Mouse (Mus musculus) ES-Bruce4 (cell line): ENCODE measurements at regions not wholly inside any gene's neighbourhood (a gene's known extent, or its start where the extent isn't known, plus 50 kb on each side); places are given as distances from the start of the nearest gene placed in this dataset.

Experiments
- H3K27ac ChIP-seq: 2 replicates; pipeline ENCODE4 v1.5.1; 2012; ENCODE audit warnings: low read length, inconsistent platforms; ENCODE audit not compliant: insufficient read depth
- H3K27me3 ChIP-seq: 2 replicates; pipeline ENCODE4 v1.6.1; 2012; ENCODE audit warnings: mild to moderate bottlenecking, low read length, inconsistent platforms; ENCODE audit not compliant: control insufficient read depth, poor library complexity, insufficient read depth, severe bottlenecking
- H3K36me3 ChIP-seq: 2 replicates; pipeline ENCODE4 v1.6.1; 2012; ENCODE audit warnings: inconsistent platforms, mild to moderate bottlenecking, low read length, moderate library complexity; ENCODE audit not compliant: control insufficient read depth, poor library complexity, insufficient read depth, severe bottlenecking
- H3K4me1 ChIP-seq: one replicate; pipeline ENCODE4 v1.8.1; 2011; ENCODE audit warnings: low read length; ENCODE audit not compliant: control insufficient read depth, insufficient read depth
- H3K4me3 ChIP-seq: 2 replicates; pipeline ENCODE4 v1.5.1; 2011; ENCODE audit warnings: low read depth, mild to moderate bottlenecking, low read length
- H3K9ac ChIP-seq: 2 replicates; pipeline ENCODE4 v1.6.1; 2012; ENCODE audit warnings: low read depth, mild to moderate bottlenecking, inconsistent platforms; ENCODE audit not compliant: poor library complexity, severe bottlenecking
- H3K9me3 ChIP-seq: replicated peaks from 2 replicates; pipeline ENCODE4 v1.6.1; 2012; ENCODE audit warnings: mild to moderate bottlenecking, low read length, inconsistent platforms; ENCODE audit not compliant: control insufficient read depth, poor library complexity, insufficient read depth, severe bottlenecking
- CTCF ChIP-seq: IDR thresholded peaks from one replicate; pipeline ENCODE4 v1.8.1; 2011; ENCODE audit warnings: low read depth, low read length
- EP300 ChIP-seq: IDR thresholded peaks from 2 replicates; pipeline ENCODE4 v1.6.1; 2011; ENCODE audit warnings: low read depth, low read length; ENCODE audit not compliant: insufficient read depth
- POLR2A ChIP-seq: IDR thresholded peaks from one replicate; pipeline ENCODE4 v1.8.1; 2011; ENCODE audit warnings: low read length; ENCODE audit not compliant: insufficient read depth

DNA sequence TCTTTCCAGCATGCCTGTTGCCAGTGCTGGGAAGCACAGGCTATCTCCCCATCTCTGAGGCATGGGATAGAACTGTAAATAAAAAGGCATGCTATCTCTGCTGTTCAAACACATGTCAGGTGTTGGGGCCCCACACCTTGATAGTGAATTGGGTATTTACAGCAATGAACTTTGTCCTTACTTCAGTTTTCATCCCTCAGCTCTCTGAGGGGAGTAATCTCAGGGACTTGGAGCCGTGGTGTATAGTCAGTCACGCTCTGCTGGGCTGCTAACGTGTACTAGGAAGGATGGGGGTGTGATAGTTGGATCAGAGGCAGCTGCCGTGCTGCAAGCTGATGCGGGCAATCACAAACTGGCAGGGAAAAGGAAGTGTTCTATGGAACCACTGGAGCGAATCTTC lies 91.5 kb upstream of the Prkg2 start:
- Histone ChIP-seq H3K4me1 (no peaks in the 10 kb centered on the region), H3K27ac (no peak overlapping the region), H3K9ac (no peak overlapping the region), H3K36me3 (no peaks in the 10 kb centered on the region), H3K4me3 (no peak overlapping the region), H3K27me3 (no peaks in the 10 kb centered on the region), H3K9me3 (no peaks in the 10 kb centered on the region)
- TF ChIP-seq CTCF (no peak), EP300 (no peak), POLR2A (no peak)

DNA sequence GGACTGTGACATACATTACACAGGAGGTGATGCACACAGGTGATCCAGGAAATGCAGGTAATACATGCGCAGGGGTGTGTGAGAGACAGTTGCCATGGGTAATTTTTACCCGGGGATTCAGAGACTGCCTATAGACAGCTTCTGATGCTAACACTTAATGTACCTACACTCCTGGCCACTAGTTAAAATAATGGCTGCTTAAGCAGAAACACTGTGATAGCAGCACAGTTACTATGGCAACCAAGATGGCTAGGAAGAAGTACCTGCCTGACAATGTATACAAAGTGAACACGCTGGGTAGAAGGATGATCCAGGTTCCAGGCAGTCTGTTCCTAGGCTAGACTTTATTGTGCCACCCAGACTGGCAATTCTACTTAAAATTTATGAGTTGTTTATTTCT lies 88.3 kb upstream of the Prkg2 start:
- Histone ChIP-seq H3K4me3 (no peak overlapping the region), H3K9me3 (no peaks in the 10 kb centered on the region), H3K36me3 (no peaks in the 10 kb centered on the region), H3K9ac (no peak overlapping the region), H3K4me1 (no peaks in the 10 kb centered on the region), H3K27ac (no peak overlapping the region), H3K27me3 (no peaks in the 10 kb centered on the region)
- no peak for TF ChIP-seq POLR2A
- TF ChIP-seq CTCF, result no peak
- no peak for TF ChIP-seq EP300

DNA sequence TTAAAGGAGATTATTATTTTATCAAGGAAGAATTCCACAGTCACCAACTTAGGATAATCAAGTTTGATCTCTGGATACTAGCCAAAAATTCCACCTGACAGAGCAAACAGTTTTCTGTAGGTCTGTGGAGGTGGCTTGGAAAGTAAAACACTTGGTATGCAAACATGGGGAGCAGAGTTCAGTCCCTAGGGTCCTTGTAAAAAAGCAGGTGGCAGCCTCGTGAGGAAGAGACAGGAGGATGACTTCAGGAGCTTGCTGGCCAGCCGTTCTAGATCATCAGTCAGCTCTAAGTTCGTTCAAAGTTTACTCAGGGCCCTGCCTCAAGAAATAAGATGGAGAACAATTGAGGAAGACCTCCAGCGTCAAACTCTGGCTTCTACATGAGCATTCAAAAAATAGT lies 74.6 kb upstream of the Prkg2 start:
- Histone ChIP-seq H3K36me3 (no peaks in the 10 kb centered on the region), H3K9ac (no peak overlapping the region), H3K4me1 (no peaks in the 10 kb centered on the region), H3K9me3 (no peaks in the 10 kb centered on the region), H3K4me3 (no peak overlapping the region), H3K27ac (no peak overlapping the region), H3K27me3 (no peaks in the 10 kb centered on the region)
- TF ChIP-seq POLR2A (no peak), EP300 (no peak), CTCF (no peak)

DNA sequence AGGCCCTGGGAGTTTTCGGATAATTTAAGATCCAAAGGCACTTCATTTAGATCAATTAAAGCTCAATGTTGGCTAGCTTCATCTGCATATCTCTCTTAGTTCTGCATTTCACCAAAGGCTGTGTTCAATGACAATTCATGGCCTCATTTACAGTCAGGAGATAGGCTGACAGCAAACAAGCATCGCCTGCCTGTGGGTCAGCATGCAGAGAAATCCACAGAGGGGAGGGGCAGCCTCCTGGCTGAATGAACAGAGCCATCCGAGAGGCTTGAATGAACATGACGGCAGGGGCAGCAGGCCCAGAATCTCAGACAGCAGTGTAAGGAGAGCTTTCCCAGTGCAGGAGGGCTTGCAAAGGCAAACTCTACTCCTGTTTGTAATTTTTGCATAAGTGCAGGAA lies 74.1 kb upstream of the Prkg2 start:
- no peak for TF ChIP-seq EP300
- TF ChIP-seq CTCF, result no peak
- TF ChIP-seq POLR2A, result no peak
- Histone ChIP-seq H3K4me1 (no peaks in the 10 kb centered on the region), H3K27ac (no peak overlapping the region), H3K9me3 (no peaks in the 10 kb centered on the region), H3K9ac (no peak overlapping the region), H3K27me3 (no peaks in the 10 kb centered on the region), H3K36me3 (no peaks in the 10 kb centered on the region), H3K4me3 (no peak overlapping the region)

DNA sequence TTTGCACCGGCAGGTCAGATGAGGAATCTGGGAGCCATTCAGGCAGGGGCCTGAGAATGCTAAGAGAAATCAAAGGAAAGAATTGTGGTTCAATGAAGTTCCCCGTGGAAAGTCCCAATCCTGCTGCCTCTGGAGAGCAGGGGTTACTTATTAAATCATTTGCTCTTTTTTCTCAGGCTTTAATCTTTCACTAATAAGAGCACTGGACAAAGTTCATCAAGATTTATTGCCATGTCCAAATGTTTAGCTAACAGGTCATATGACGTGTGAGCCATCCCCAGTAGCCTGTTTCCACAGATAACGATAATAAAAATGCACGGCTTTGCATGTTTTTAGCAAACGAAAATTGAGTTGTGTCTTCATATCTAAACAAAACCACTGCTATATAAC lies 62.6 kb upstream of the Prkg2 start:
- no peak for TF ChIP-seq EP300
- TF ChIP-seq CTCF, result no peak
- TF ChIP-seq POLR2A, result no peak
- no peaks in the 10 kb centered on the region for H3K4me1 ChIP-seq
- no peak overlapping the region for H3K27ac ChIP-seq
- H3K9me3 ChIP-seq, result no peaks in the 10 kb centered on the region
- H3K36me3 ChIP-seq, result no peaks in the 10 kb centered on the region
- H3K4me3 ChIP-seq, result no peak overlapping the region
- H3K9ac ChIP-seq, result no peak overlapping the region
- no peaks in the 10 kb centered on the region for H3K27me3 ChIP-seq

DNA sequence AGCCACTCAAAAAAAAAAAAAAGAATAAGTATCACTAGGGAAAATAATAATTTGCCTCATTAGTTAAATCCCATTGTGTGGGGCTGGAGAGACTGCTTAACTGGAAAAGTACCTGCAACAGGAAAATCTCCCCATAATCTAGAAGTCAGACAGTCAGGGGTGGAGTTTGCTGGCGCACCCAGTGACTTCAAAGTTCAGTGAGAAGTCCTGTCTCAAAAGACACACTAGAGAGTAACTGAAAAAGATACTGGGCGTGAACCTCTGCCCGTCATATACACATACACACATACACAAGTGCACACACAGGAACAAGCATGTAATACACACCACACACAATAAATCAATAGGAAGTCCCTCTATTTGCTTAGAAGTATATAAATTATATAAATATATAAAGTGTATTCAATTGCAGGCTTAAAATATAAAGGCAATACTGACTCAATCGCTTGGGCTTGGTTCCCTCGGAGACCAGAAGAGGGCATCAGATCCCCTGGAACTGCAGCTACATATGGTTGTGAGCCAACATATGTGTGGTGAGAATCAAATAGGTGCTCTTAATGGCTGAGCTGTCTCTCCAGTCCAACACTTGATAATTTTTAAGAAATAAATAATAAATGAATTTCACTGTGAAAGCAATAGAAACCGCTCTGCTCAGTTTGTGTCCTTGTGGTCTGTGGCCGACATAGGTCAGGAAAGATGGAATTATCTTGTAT lies 62.0 kb upstream of the Prkg2 start:
- Histone ChIP-seq H3K9ac (no peak overlapping the region), H3K9me3 (no peaks in the 10 kb centered on the region), H3K27me3 (no peaks in the 10 kb centered on the region), H3K4me1 (no peaks in the 10 kb centered on the region), H3K27ac (no peak overlapping the region), H3K4me3 (no peak overlapping the region), H3K36me3 (no peaks in the 10 kb centered on the region)
- TF ChIP-seq POLR2A (no peak), CTCF (no peak), EP300 (no peak)
